Mouse (Mus musculus): ENCODE data around the gene Syncrip.
"Not testable (repeated sequence)": the region's sequence is repeated elsewhere in the genome, so short reads cannot be mapped to it uniquely, and the experiment has no call there.

Syncrip gene

DNA sequence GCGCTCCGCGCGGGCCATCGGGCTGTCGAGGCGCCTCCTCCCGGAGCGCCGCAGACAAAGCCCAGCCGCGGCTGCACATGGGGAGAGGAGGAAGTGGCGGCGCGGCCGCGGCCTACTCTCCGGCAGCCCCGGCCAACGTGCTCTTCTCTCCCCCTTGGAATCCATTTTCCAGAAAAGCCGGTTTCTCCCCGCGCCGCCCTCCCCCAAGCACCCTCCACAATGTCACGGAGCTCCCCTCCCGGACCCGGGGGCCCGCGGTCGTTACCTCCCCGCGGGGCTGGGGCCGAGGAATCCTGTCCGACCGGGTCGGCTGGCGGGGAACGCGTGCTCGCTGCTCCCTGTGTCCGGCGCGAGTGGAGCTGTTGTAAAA lies 598 bp downstream of the Syncrip start:
- peak; percentile 63 to 68 for DNase-seq

DNA sequence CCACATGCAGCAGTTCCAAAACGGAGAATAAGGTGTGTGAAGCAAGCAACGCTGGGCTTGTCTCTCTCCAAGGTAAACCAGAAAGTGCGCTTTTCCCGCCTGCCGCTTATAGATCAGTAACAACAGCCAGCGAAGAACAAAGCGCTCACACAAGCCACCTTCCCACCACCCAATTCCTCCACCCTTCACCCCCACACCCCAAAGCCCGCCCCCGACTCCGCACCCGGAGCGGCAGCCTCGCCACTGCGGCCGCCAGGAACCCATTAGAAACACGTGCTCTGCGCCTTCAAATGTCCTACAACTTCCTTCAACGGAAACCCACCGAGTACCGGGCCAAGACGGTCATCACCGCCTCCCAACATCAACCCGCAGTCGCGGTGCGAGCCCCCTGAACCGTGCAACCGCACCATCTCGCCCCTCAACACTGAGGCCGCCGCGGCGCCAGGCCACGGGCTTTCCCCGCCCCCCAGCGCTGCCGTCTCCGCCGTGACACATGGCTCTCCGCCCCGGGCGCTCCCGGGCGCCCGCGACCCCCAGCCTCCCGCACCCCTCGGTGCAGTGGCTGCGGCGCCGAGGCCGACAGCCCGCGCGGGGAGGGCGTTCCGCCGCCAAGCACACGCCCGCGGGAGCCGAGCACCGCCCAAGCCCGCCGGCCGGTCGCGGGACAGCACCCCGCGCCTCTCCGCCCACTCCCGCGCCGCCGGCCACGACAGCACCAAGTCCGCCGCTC lies 1.1 kb downstream of the Syncrip start:
- DNase-seq: peak; percentile 71 to 75

DNA sequence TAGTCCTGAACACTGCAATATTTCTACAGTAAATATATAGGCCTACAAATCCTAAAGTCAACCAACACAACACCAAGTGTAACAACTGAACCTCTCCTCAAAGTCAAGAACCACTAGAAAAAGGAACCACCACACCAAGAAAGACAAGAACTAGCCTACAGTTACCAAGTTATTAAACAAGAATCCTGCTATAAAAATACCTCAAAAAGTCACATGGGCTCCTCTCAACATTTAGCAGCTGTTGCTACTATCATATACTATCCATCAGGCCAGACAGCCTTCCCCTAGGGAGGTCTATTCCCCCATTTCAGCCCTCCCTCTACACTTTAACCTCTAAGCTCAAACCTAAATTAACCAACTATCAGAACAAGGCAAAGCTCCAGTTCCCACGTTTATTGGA lies 2.3 kb downstream of the Syncrip start:
- DNase-seq: no peak

DNA sequence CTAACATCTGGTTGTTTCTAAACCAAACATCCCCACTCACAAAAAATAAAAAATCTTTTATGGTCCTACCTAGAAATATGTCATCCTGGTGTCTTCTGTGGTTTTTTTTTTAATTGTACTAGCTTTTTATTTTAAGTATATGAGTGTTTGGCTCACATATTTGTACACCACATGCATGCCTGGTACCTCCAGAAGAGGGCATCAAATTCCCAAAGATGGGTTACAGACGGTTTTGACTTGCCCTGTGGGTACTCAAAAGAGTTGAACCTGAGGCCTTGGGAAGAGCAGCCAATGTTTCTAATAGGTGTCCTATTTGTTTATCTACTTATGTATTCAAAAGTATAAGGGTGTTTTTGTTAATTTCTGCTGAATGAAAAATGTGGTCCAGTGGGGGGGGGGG lies 6.2 kb downstream of the Syncrip start:
- no peak for DNase-seq

DNA sequence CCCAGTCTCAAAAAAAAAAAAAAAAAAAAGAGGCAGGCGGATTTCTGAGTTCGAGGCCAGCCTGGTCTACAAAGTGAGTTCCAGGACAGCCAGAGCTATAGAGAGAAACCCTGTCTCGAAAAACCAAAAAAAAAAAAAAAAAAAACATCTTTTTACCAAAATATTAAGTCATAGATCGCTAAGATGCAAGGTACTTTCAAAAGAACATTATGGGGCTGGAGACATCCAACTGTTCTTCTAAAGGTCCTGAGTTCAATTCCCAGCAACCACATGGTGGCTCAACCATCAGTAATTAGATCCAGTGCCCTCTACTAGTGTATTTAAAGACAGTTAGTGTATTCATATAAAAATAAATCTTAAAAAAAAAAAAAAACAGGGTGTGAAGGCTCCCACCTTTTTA lies 21.4 kb downstream of the Syncrip start:
- not testable (repeated sequence) for DNase-seq

DNA sequence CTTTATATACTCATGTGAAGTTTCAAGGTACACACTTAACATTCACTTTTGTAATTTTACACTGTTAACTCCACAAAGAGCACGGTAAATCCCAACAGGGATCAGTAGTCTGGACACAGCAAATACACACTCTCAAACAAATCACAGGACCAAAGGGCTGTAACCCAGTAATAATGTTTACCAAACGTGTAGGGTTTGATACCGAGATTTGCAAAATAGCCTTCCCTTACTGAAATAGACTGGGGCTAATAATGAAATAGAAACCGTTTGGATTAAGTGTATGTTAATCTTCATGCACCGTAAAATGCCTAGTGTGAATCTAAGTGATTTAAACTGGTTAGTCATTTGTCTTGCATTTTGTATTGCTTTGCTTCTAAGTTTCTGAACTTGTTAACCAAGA lies 42.4 kb downstream of the Syncrip start:
- DNase-seq: no peak

DNA sequence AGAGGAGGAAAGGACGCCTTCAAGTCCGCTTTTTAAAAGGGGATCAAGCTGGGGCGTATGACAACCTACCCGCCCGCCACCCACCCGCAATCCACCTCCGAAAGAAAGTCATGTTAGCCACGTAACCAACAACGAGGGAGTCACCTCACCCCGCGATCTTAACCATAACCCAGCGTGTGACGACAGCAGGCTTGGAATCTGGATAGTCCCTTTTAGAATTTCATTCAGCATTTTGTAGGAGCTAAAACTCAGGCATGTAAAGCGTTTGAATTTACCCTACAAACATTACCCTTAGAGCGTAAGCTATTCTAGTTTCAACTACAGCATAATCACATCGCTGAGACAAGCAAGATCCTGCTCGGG lies 43.2 kb downstream of the Syncrip start:
- DNase-seq: no peak

DNA sequence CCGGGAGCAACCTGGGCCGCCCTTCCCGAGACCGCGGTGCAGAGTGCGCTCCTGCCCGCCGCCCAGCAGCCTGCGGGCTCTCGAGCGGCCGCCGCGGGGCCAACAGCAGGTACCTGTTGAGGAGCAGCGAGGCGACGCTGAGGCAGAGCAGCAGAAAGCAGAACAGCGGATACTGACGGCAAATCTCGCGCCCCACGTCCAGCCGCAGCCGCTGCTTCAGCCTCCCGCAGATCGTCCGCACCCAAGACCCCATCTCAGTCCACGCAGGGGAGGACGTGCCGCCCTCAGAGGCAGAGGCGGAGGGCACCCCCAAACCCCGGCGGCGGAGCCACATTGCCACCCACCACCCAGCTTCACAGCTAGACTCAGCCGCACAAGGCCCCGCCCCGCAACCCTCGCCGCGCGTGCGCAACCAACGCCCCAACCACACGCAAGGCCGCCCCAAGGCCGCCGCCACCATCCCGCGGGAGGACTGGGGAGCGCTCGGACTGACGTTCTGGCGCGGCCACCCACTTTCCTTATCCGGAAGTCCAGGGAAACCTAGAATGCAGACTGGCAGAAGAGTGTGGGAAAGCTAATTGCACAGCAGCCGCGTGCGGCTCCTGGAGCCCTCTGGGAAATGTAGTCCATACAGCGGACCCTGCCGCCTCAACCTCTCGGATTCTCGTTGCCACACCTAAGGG lies 43.7 kb downstream of the Syncrip start, which contains the start of gene Snx14:
Snx14 (minus strand) TSS at position 404 of the 683 bp plus-strand sequence.
- peak; percentile 93 to 94 for DNase-seq

DNA sequence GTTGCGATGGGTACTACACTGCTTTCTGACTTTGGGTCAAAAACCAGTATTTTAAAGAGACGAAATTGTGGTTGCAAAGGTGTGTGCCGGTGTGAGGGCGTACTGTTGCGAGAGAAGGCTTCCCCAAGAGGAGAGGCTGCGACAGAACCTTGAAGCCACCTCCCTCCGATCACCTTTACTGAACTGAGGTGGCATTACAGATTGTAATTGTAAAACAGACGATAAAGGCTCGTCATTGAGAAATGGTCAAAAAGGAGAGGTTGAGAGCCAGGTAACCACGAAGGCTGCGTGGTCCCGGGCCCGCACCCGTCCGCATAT lies 44.2 kb downstream of the Syncrip start:
- no peak for DNase-seq

DNA sequence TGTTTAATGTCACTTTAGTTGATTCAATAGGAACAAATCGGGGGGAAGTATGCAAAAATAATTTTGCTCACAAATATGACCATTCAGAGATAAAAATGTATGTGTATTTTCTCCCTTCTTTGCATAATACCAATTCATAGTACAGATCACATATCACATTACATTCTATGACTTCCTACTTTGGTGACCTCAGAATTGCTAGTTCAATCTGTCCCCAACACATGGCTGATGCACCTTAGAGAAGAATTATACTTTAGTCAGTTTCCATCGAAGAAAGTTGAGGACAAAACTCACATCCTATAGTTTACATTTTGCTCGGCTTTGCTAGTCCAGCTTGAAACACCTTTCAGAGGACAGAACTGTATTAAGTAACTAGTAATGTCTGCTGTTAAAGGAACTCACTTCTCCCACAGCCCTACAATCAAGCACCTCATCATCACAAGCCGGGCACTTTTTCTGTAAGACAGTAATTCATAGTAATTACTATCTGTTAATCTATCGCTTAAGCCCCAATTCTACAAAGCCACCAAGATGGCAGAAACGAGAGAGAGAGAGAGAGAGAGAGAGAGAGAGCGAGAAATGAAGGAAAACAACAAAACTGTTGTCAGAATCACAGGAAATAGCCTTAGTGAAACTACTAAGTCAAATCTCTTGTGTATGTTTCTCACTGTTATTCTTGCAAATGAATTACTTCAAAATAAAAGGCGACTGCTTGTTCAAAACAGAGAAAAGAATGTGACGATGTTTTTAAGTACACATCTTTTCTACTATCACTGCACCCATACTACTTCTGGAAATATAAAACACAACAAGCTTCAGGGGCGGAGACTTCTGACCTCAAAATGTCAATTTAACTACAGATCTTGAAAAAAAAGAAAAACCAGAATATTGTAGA lies 44.8 kb downstream of the Syncrip start:
- no peak for DNase-seq

DNA sequence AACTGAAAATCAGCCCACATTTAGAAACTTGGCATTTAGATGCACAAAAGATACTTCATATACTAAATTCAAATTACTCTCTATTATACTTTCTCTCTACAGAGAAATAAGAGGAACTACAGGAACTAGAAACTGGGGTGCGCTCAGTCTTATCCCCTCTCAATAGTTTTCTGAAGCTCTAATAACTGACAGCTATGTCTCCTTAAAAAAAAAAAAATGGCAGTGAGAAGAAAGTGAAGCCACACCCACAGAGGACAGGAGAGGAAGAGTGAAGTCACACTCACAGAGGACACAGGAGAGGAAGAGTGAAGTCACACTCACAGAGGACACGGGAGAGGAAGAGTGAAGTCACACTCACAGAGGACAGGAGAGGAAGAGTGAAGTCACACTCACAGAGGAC lies 58.0 kb downstream of the Syncrip start:
- no peak for DNase-seq

DNA sequence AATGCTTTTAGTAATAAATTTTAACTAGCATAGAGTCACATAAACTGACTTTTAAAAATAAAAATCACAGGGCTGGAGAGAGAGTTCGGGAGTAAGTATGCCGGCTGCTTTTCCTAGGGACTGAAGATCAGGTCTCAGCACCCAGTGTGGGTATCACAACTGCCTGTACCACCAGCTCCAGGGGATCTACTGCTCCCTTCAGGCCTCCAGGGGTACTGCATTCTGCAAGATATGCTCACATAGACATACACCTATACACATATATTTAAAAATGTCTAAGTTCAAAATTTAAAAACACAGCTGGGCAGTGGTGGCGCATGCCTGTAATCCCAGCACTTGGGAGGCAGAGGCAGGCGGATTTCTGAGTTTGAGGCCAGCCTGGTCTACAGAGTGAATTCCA lies 59.9 kb downstream of the Syncrip start:
- no peak for DNase-seq

DNA sequence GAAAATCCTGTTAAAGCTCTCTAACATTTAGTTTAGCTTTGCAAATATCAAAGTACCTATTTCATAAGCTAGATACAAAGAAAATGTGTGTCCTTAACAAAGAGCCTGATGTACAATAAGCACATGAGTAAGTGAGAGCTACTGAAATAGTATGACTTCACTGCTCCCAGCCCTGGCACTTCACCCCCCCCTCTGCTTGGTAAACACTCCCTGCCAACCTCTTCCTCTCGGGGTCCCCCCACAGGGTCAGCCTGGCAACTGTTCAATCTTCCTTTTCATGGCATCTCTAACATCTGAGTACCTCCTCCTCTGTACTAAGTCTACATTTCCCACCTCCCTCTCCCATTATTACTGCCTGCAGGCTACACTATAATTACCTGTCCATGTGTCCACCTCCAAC lies 65.6 kb downstream of the Syncrip start:
- DNase-seq: no peak

DNA sequence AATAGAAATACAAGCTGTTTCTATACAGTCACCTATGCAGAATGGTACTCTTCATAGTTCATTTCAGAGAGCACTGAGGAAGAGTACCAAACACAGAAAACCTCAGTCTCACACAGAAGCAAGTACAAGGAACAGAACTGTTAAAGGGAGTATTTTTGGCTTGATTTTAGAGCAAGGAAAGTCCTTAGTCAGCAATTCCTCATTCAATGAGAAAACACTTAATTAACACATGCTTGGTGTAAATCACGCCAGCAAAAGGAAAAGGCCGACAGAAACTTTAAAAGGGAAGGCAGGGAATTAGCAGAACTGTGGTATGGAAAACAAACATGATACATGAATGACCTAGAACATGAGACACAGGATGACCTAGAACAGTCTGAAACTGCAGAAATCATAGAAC lies 72.4 kb downstream of the Syncrip start:
- DNase-seq: no peak

DNA sequence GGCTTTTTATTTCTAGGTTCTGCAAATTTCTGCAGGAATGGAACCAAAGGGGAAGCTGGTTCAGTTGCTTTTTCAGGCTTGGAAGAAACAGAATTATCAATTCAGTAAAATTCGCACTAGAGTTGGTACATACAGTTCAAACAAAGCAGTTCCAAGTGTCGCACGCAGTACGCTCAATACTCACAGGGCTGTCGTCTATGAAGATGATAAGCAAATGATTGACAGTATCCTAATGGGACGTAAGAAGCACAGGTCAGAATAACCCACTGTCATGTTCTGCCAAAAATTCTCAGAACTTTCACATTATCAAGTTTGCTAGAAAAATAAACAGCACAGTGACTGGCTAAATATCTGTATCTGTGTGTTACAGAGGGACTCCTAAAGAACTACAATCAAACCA lies 77.9 kb downstream of the Syncrip start:
- no peak for DNase-seq

DNA sequence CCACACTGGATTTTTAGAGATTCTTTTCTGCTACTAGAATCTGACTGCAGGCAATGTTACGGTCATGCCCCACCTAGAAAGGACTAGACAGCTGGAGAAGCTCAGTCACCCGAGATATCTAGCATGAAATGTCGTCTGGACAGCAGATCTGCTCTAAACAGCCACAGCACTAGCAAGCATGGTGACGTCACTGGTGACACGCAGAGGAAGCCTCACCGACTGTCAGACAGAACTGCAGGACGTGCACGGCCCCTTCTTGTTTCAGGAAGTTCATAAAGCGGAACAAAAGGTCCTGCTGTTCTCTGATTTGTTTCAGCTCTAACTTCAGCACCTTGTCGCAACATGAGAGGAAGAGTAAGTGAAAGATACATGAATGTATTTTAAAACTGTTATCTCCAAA lies 78.3 kb downstream of the Syncrip start:
- DNase-seq: peak; percentile 12 to 28

DNA sequence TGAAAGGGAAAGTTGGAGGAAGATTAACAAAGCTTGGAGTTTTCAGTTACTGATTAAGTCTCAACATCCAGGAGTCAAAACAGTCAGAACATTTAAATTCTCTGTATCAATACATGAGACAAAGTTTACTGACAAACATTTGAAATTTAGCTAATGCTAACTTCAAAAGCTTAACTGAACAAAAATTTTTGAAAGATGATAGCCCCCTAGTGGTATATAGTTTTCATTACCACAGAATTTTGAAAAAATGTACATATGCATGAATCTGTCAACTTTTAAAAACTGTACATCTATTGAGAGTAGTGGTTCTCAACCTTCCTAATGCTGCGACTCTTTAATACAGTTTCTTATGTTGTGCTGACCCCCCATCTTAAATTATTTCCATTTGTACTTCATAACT lies 83.9 kb downstream of the Syncrip start:
- no peak for DNase-seq

All from thymus, postnatal 36 days (tissue).